Mouse (Mus musculus): ENCODE results near the gene Fam50b. TPM values are rescaled to one million over a fixed set of nuclear protein-coding genes. Genes with fewer than 3 reads are reported as not detected.

The Fam50b gene
- polyA plus RNA-seq, 3 experiments from 2014 or later = not detected

Other genes with a start within 250 kb of the Fam50b start
- under 1 TPM in 2 of 3 experiments, not detected in 1; 0.31 to 0.71 TPM for gene Pxdc1, start 81.4 kb upstream of the Fam50b start, polyA plus RNA-seq (2017; shearing (Covaris generic))
- gene Prpf4b, start 140.5 kb downstream of the Fam50b start, polyA plus RNA-seq (2017; shearing (Covaris generic)) = 100 to 1,000 TPM in 1 of 3 experiments, 10 to 100 TPM in 2; 70.1 to 114 (median 85.7) TPM
- not detected for gene Fam217a, start 189.5 kb downstream of the Fam50b start, polyA plus RNA-seq (2017; shearing (Covaris generic))
- gene 4933417A18Rik, start 189.6 kb downstream of the Fam50b start, polyA plus RNA-seq (2017; shearing (Covaris generic)) = not detected
- under 1 TPM in 1 of 3 experiments, not detected in 2; 0.78 TPM for gene Eci3, start 229.0 kb downstream of the Fam50b start, polyA plus RNA-seq (2017; shearing (Covaris generic))

Measured in inflammation-experienced regulatory T-cells, adult 6 months (primary cell).